ENCODE assay signal across 8 mouse cellular contexts in genomic region chr17:29081618-29082381, GRCm38 (mm10). TPM values are rescaled to one million over a fixed set of nuclear protein-coding genes. Genes with fewer than 3 reads are reported as not detected.
DNase-seq lines count a peak whose midpoint lies in the region; ATAC-seq and TF ChIP-seq lines count a peak whose summit lies in the region.

No protein-coding gene starts in this region.

- H3K36me3 ChIP-seq in liver, embryonic 16.5 days (ENCODE audit: control insufficient read depth, insufficient read depth) = no peaks in the 10 kb centered on the region
- no peaks in the 10 kb centered on the region for H3K36me3 ChIP-seq in small intestine, adult 2 months (ENCODE audit: control insufficient read depth, insufficient read depth, low read length)

- no peaks in the 10 kb centered on the region for H3K9me3 ChIP-seq in liver, embryonic 16.5 days (replicated peaks; ENCODE audit: control insufficient read depth, low read length)

- 7% methylated on average over 21 of the region's 21 CpGs for WGBS in liver, embryonic 16.5 days (ENCODE audit: insufficient replicate concordance)
- WGBS in small intestine, adult 2 months = 57% methylated on average over 21 of the region's 21 CpGs

- peaks cover 13% of the 10 kb centered on the region for H3K4me1 ChIP-seq in liver, embryonic 16.5 days (ENCODE audit: control insufficient read depth, low read depth, low read length)
- H3K4me1 ChIP-seq in small intestine, adult 2 months (ENCODE audit: control insufficient read depth, insufficient read depth, insufficient read length, low read length) = peaks cover 18% of the 10 kb centered on the region

- peak; percentile 44 to 65 for ATAC-seq in hematopoietic stem cell, adult 5-6 weeks (replicated peaks in 1 of 2; ENCODE audit: insufficient read depth in 1 of 2, low FRiP score in 2 of 2, low TSS enrichment in 1 of 2, low read depth in 1 of 2, poor library complexity in 2 of 2, severe bottlenecking in 2 of 2)
- no peak for ATAC-seq in liver, embryonic 16.5 days (ENCODE audit: low read depth)

- H3K27ac ChIP-seq in liver, embryonic 16.5 days (ENCODE audit: low read length) = no peak overlapping the region
- H3K27ac ChIP-seq in small intestine, adult 2 months (ENCODE audit: insufficient read depth, low read depth, low read length) = no peak overlapping the region

- H3K9ac ChIP-seq in liver, embryonic 16.5 days (ENCODE audit: low read depth, low read length) = no peak overlapping the region

- peak; percentile 48 for DNase-seq in layer of hippocampus, adult 9-11 months
- DNase-seq in layer of hippocampus, postnatal 36 days = no peak
- peak; percentile 80 for DNase-seq in R1 (ENCODE audit: low read depth, low spot score)
- DNase-seq in adrenal gland, postnatal 14 days = no peak
- DNase-seq in lung, postnatal 36 days = no peak

- peak overlapping the region; percentile 43 for H3K4me2 ChIP-seq in liver, embryonic 16.5 days (ENCODE audit: low read depth, low read length)

- TF ChIP-seq POLR2A in small intestine, adult 2 months (IDR thresholded peaks at IDR 0.05; ENCODE audit: low read depth, low read length) = no peak

- no peak for TF ChIP-seq CTCF in small intestine, adult 2 months (IDR thresholded peaks at IDR 0.05; ENCODE audit: extremely low read depth, insufficient read length, insufficient replicate concordance, low read depth, low read length)

- peak overlapping the region; percentile 28 for H3K4me3 ChIP-seq in liver, embryonic 16.5 days (ENCODE audit: low read depth, low read length)
- H3K4me3 ChIP-seq in small intestine, adult 2 months (ENCODE audit: low read depth, low read length) = peak overlapping the region; percentile 20

- peaks cover 29% of the 10 kb centered on the region for H3K27me3 ChIP-seq in liver, embryonic 16.5 days (ENCODE audit: control insufficient read depth, insufficient read depth, low read depth, low read length)
- H3K27me3 ChIP-seq in small intestine, adult 2 months (ENCODE audit: control insufficient read depth, insufficient read depth, low read length) = no peaks in the 10 kb centered on the region

RNA-seq across cellular contexts. Expression of gene Cdkn1a, which starts 9.0 kb away (rescaled TPM):
- total RNA-seq in layer of hippocampus, postnatal 36 days (2021) = 10 to 100 TPM; 12.9 to 16.7 TPM
- total RNA-seq in hematopoietic stem cell, adult 5-6 weeks (2017) = 7.1 and 9.0 TPM in 2 replicates
- polyA plus RNA-seq in liver, embryonic 16.5 days (2015; fragmentation: Nextera tagmentation; extraction: Ambion mirVana) = 12.6 and 16.5 TPM in 2 replicates
- polyA plus RNA-seq in small intestine, adult 2 months (2012; rRNA removed) = 85.1 and 293 TPM in 2 replicates
- 126 and 202 TPM in 2 replicates for total RNA-seq in adrenal gland, postnatal 14 days (2021)

RNA-seq across cellular contexts. Expression of gene Rab44, which starts 32.1 kb away (rescaled TPM):
- total RNA-seq in layer of hippocampus, postnatal 36 days (2021) = not detected
- 27.8 and 58.2 TPM in 2 replicates for total RNA-seq in hematopoietic stem cell, adult 5-6 weeks (2017)
- polyA plus RNA-seq in liver, embryonic 16.5 days (2015; fragmentation: Nextera tagmentation; extraction: Ambion mirVana) = 9.9 and 10.9 TPM in 2 replicates
- 0.37 and 2.5 TPM in 2 replicates for polyA plus RNA-seq in small intestine, adult 2 months (2012; rRNA removed)
- 0.33 and 0.38 TPM in 2 replicates for total RNA-seq in adrenal gland, postnatal 14 days (2021)

RNA-seq across cellular contexts. Expression of gene Srsf3, which starts 49.4 kb away (rescaled TPM):
- 100 to 1,000 TPM; 141 to 147 TPM for total RNA-seq in layer of hippocampus, postnatal 36 days (2021)
- 716 and 982 TPM in 2 replicates for total RNA-seq in hematopoietic stem cell, adult 5-6 weeks (2017)
- 185 and 211 TPM in 2 replicates for polyA plus RNA-seq in liver, embryonic 16.5 days (2015; fragmentation: Nextera tagmentation; extraction: Ambion mirVana)
- 35.9 and 69.4 TPM in 2 replicates for polyA plus RNA-seq in small intestine, adult 2 months (2012; rRNA removed)
- 167 and 224 TPM in 2 replicates for total RNA-seq in adrenal gland, postnatal 14 days (2021)

Comparison
In these comparisons a context has a peak if more than half of its experiments do, and no peak if none do; other contexts are left out.
1. DNase-seq: peak in layer of hippocampus, adult 9-11 months (single experiment) and R1 (single experiment); none in layer of hippocampus, postnatal 36 days (0 of 2), adrenal gland, postnatal 14 days (single experiment) and lung, postnatal 36 days (single experiment).
2. RNA of gene Rab44, which starts 32.1 kb away (total RNA-seq): 27.8 to 58.2 TPM in hematopoietic stem cell, adult 5-6 weeks; 0.33 to 0.38 TPM in adrenal gland, postnatal 14 days and not detected in layer of hippocampus, postnatal 36 days; every median in the first group is over 10 times any median in the second.